In the genomic region with DNA sequence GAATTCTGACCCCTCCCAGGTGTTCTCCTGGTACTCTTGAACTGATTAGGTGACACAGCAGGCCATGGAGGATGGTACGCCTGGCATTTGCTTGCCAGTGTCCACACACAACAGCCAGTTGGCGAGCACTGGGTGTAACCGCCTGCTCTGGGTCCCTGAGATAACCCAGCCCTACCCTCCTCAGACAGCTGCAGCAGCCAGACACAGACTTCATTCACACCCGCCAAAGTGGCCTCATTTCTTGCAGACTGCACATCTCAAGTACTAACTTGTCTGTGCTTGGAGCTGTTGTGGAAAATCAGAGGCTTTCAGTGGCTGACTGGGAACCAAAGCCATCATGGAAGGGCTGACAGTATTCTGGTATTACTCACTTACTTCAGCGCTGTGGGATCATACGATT, we compare ENCODE assay signal across 10 mouse cellular contexts. TPM values are rescaled to one million over a fixed set of nuclear protein-coding genes. Genes with fewer than 3 reads are reported as not detected.
A peak's percentile ranks its signal among the peaks of the same experiment; 100 is the strongest.
DNase-seq lines count a peak whose midpoint lies in the region; ATAC-seq and TF ChIP-seq lines count a peak whose summit lies in the region.
"Had no signal": no experiment of that assay in that cellular context is flagged by ENCODE, and none has a peak within 500 bp of the region (broad histone marks: within the 10 kb centered on the region; RNA-seq: fewer than 3 reads in every experiment).

No protein-coding gene starts in this region.

- 73% methylated on average over 6 of the region's 6 CpGs for WGBS in embryonic facial prominence, embryonic 14.5 days
- WGBS in kidney, adult 2 months, result 93% methylated on average over 6 of the region's 6 CpGs

- TF ChIP-seq POLR2A in kidney, adult 2 months (IDR thresholded peaks at IDR 0.05; ENCODE audit: low read depth, low read length), result no peak

- intact Hi-C loops in left cerebral cortex, postnatal 14 days (cut with DNase I), result loop anchor here (10.0 kb wide), 1 partner anchor 205 kb away; no protein-coding TSS in a partner anchor

- no peaks in the 10 kb centered on the region for H3K36me3 ChIP-seq in embryonic facial prominence, embryonic 14.5 days (ENCODE audit: control insufficient read depth, insufficient read depth, low read length)
- no peaks in the 10 kb centered on the region for H3K36me3 ChIP-seq in kidney, adult 2 months (ENCODE audit: control insufficient read depth, insufficient read depth, low read length)
- H3K36me3 ChIP-seq: hindbrain, embryonic 12.5 days had no signal

- H3K9ac ChIP-seq in embryonic facial prominence, embryonic 14.5 days (ENCODE audit: low read depth, low read length), result no peak overlapping the region
- H3K9ac ChIP-seq: hindbrain, embryonic 12.5 days had no signal

- no peaks in the 10 kb centered on the region for H3K9me3 ChIP-seq in embryonic facial prominence, embryonic 14.5 days (ENCODE audit: control insufficient read depth, low read length)
- H3K9me3 ChIP-seq: hindbrain, embryonic 12.5 days had no signal

- no peak overlapping the region for H3K4me3 ChIP-seq in embryonic facial prominence, embryonic 14.5 days (ENCODE audit: low read depth, low read length)
- no peak overlapping the region for H3K4me3 ChIP-seq in kidney, adult 2 months (ENCODE audit: insufficient read depth, low read depth, low read length)
- H3K4me3 ChIP-seq: hindbrain, embryonic 12.5 days had no signal

- no peak overlapping the region for H3K4me2 ChIP-seq in embryonic facial prominence, embryonic 14.5 days (ENCODE audit: low read depth, low read length)
- H3K4me2 ChIP-seq: hindbrain, embryonic 12.5 days had no signal

- no peaks in the 10 kb centered on the region for H3K27me3 ChIP-seq in embryonic facial prominence, embryonic 14.5 days (replicated peaks; ENCODE audit: control insufficient read depth, insufficient read depth, low read length)
- no peaks in the 10 kb centered on the region for H3K27me3 ChIP-seq in kidney, adult 2 months (replicated peaks; ENCODE audit: control insufficient read depth, insufficient read depth, low read length)

- H3K27ac ChIP-seq in embryonic facial prominence, embryonic 14.5 days (replicated peaks; ENCODE audit: low read depth, low read length), result no peak overlapping the region
- no peak overlapping the region for H3K27ac ChIP-seq in kidney, adult 2 months (ENCODE audit: insufficient read depth, low read depth, low read length)
- H3K27ac ChIP-seq: hindbrain, embryonic 12.5 days had no signal

- peak; percentile 56 for ATAC-seq in embryonic facial prominence, embryonic 14.5 days (ENCODE audit: low read depth)

- TF ChIP-seq CTCF in kidney, adult 2 months (conservative IDR thresholded peaks at IDR 0.05; ENCODE audit: insufficient read depth, insufficient read length, low read depth, low read length), result no peak

- no peaks in the 10 kb centered on the region for H3K4me1 ChIP-seq in embryonic facial prominence, embryonic 14.5 days (ENCODE audit: control insufficient read depth, insufficient read depth, low read length)
- no peaks in the 10 kb centered on the region for H3K4me1 ChIP-seq in kidney, adult 2 months (ENCODE audit: control insufficient read depth, insufficient read depth, low read length)
- H3K4me1 ChIP-seq: hindbrain, embryonic 12.5 days had no signal

- peak; percentile 31 to 57 for DNase-seq in left cerebral cortex, postnatal 14 days (ENCODE audit: low spot score in 2 of 2)
- no peak for DNase-seq in left cerebral cortex, adult 11 months (ENCODE audit: low spot score)
- peak; percentile 70 for DNase-seq in embryonic facial prominence, embryonic 14.5 days (ENCODE audit: low spot score)
- peak; percentile 92 for DNase-seq in liver
- DNase-seq in spleen, postnatal 4 days (ENCODE audit: low spot score in 2 of 2), result peak; percentile 80 to 82
- DNase-seq in embryo, embryonic 10 days (ENCODE audit: low spot score), result no peak
- no peak for DNase-seq in kidney, adult 2 months

RNA-seq across cellular contexts. Expression of a gene that starts 7.6 kb away (rescaled TPM):
- under 1 TPM in 1 of 2 experiments, not detected in 1; 0.44 TPM for total RNA-seq in left cerebral cortex, postnatal 14 days (2021)
- not detected in 2 replicates for polyA plus RNA-seq in embryonic facial prominence, embryonic 14.5 days (2014; fragmentation: Nextera tagmentation; extraction: Ambion mirVana)
- 0.12 and 0.19 TPM in 2 replicates for polyA plus RNA-seq in kidney, adult 2 months (2012; rRNA removed)
- polyA plus RNA-seq: embryonic facial prominence, embryonic 11.5 days; hindbrain, embryonic 12.5 days; large intestine, adult 2 months had no signal

RNA-seq across cellular contexts. Expression of a gene that starts 34.6 kb away (rescaled TPM):
- 1 to 10 TPM; 2.0 to 2.1 TPM for total RNA-seq in left cerebral cortex, postnatal 14 days (2021)
- polyA plus RNA-seq in embryonic facial prominence, embryonic 14.5 days (2014; fragmentation: Nextera tagmentation; extraction: Ambion mirVana), result 23.5 TPM in 2 replicates
- 31.1 and 31.6 TPM in 2 replicates for polyA plus RNA-seq in kidney, adult 2 months (2012; rRNA removed)

Comparison
In these comparisons a context has a peak if more than half of its experiments do, and no peak if none do; other contexts are left out.
1. DNase-seq: peak in left cerebral cortex, postnatal 14 days (2 of 2), embryonic facial prominence, embryonic 14.5 days (single experiment), liver (single experiment) and spleen, postnatal 4 days (2 of 2); none in left cerebral cortex, adult 11 months (single experiment), embryo, embryonic 10 days (single experiment) and kidney, adult 2 months (single experiment).